Mouse (Mus musculus): Measurements from ENCODE around the gene B3gnt8. TPM values are rescaled to one million over a fixed set of nuclear protein-coding genes. Genes with fewer than 3 reads are reported as not detected.

Gene B3gnt8
- polyA plus RNA-seq, 1 experiment from 2014 or later, result 0.55 TPM

- H3K36me3 ChIP-seq, result peaks cover 35% of the 10 kb centered on the region
- 91% methylated on average over 11 of the region's 11 CpGs for WGBS
- H3K27me3 ChIP-seq, result peaks cover 21% of the 10 kb centered on the region
Observed at GRCm38 (mm10) chr7:25623857-25624370, 2.5 kb upstream of the B3gnt8 start.

DNA sequence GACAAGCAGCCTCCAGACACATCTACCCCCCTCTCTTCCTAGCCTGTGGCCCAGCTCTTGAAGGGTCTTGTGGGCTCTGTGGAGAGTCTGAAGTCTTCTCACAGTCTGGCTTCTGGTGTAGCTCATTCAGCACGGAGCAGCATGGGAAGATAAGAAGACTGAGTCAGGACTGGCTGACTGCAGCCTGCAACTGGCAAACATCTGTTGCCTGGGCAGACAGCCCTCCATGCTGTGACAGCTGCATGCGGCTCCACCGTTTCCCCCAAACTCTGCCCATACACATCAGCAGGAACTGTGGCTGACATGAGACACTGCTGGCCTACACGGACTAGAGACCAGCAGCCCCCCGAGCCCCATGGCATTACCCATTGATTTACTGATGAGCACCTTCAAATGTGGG is 1.6 kb upstream of the B3gnt8 start:
- H3K36me3 ChIP-seq, result peaks cover 44% of the 10 kb centered on the region
- WGBS, result 82% methylated on average over 5 of the region's 5 CpGs
- H3K4me3 ChIP-seq (replicated peaks), result no peak overlapping the region

More at GRCm38 (mm10) chr7:25623857-25624370, 2.5 kb upstream of the B3gnt8 start:
- Histone ChIP-seq H3K27ac (no peak overlapping the region), H3K4me2 (replicated peaks) (no peak overlapping the region), H3K4me1 (replicated peaks) (peaks cover 22% of the 10 kb centered on the region), H3K4me3 (replicated peaks) (no peak overlapping the region), H3K9ac (replicated peaks) (no peak overlapping the region), H3K9me3 (no peaks in the 10 kb centered on the region)
- no peak for ATAC-seq

DNA sequence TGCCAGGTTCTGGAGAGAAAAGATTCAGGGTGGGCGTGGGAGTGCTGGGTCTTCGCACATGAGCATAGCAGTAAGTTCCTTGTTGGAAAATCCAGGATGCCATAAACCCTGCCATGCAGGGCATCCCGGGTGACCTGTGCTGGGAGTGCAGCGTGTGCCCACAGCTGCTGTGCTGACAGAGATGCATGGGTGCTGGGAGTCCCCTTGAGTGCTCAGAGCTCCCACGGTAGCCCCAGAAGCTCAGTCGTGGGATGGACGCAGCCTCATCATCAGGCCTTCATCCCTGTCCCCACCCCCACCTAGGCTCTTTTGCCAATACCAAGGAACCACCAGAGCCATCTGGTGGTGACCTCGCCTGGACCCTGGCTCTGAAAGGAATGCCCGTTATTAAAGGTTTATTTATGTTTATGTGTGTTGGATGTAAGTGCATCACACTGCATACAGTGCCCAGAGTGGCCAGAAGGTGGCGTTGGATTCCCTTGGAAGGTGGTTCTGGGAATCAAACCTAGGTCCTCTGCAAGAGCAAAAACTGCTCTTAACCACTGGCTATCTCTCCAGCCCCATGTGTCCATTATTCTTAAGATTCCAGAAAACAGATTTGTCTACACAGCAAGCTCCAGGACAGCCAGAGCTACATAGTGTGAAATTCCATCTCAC is 732 bp upstream of the B3gnt8 start:
- 79% methylated on average over 10 of the region's 10 CpGs for WGBS
- Histone ChIP-seq H3K4me2 (replicated peaks) (no peak overlapping the region), H3K36me3 (peaks cover 53% of the 10 kb centered on the region), H3K27ac (no peak overlapping the region), H3K4me3 (replicated peaks) (no peak overlapping the region), H3K9ac (replicated peaks) (no peak overlapping the region), H3K4me1 (replicated peaks) (peaks cover 17% of the 10 kb centered on the region), H3K9me3 (no peaks in the 10 kb centered on the region), H3K27me3 (peaks cover 24% of the 10 kb centered on the region)
- ATAC-seq, result no peak

More for the DNA sequence above, 1.6 kb upstream of the B3gnt8 start:
- no peak for ATAC-seq
- Histone ChIP-seq H3K27ac (no peak overlapping the region), H3K9me3 (no peaks in the 10 kb centered on the region), H3K27me3 (peaks cover 24% of the 10 kb centered on the region), H3K9ac (replicated peaks) (no peak overlapping the region), H3K4me2 (replicated peaks) (no peak overlapping the region), H3K4me1 (replicated peaks) (peaks cover 18% of the 10 kb centered on the region)

- ATAC-seq, result peak; percentile 44; the same call in 1 of the 2 replicates
- Histone ChIP-seq H3K27ac (no peak overlapping the region), H3K9ac (replicated peaks) (peak overlapping the region; percentile 19), H3K4me3 (replicated peaks) (peak overlapping the region; percentile 18; the same call in 1 of the 2 replicates), H3K36me3 (peaks cover 66% of the 10 kb centered on the region), H3K4me1 (replicated peaks) (peaks cover 17% of the 10 kb centered on the region), H3K27me3 (peaks cover 24% of the 10 kb centered on the region), H3K9me3 (no peaks in the 10 kb centered on the region), H3K4me2 (replicated peaks) (peak overlapping the region; percentile 45)
- WGBS, result 20% methylated on average over 38 of the region's 38 CpGs
Observed at GRCm38 (mm10) chr7:25627431-25628322, 1.2 kb downstream of the B3gnt8 start.

DNA sequence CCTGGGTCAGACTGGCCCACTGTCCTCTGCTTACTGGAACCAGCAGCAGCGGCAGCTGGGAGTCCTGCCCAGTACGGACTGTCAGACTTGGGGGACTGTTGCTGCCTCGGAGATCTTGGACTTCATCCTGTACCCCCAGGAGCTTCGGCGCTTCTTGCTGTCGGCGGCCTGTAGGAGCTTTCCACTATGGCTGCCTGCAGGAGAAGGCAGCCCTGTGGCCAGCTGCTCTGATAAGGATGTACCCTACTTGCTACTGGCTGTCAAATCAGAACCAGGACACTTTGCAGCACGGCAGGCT is 1.8 kb downstream of the B3gnt8 start:
- Histone ChIP-seq H3K4me1 (replicated peaks) (peaks cover 17% of the 10 kb centered on the region), H3K36me3 (peaks cover 67% of the 10 kb centered on the region), H3K27ac (no peak overlapping the region), H3K4me3 (replicated peaks) (no peak overlapping the region), H3K27me3 (peaks cover 24% of the 10 kb centered on the region), H3K4me2 (replicated peaks) (no peak overlapping the region), H3K9ac (replicated peaks) (no peak overlapping the region), H3K9me3 (no peaks in the 10 kb centered on the region)
- WGBS, result 65% methylated on average over 8 of the region's 8 CpGs
- ATAC-seq, result no peak

- no peak overlapping the region for H3K4me3 ChIP-seq (replicated peaks)
- H3K9ac ChIP-seq (replicated peaks), result no peak overlapping the region
- ATAC-seq, result no peak
- peaks cover 15% of the 10 kb centered on the region for H3K27me3 ChIP-seq
- H3K36me3 ChIP-seq, result peaks cover 80% of the 10 kb centered on the region
- WGBS, result 94% methylated on average over 5 of the region's 5 CpGs
- H3K9me3 ChIP-seq, result no peaks in the 10 kb centered on the region
- H3K4me2 ChIP-seq (replicated peaks), result no peak overlapping the region
- peaks cover 5% of the 10 kb centered on the region for H3K4me1 ChIP-seq (replicated peaks)
- H3K27ac ChIP-seq, result no peak overlapping the region
Observed at GRCm38 (mm10) chr7:25632679-25633078, 6.2 kb downstream of the B3gnt8 start.

- no peak overlapping the region for H3K4me3 ChIP-seq (replicated peaks)
- ATAC-seq, result no peak
- no peak overlapping the region for H3K9ac ChIP-seq (replicated peaks)
- no peaks in the 10 kb centered on the region for H3K4me1 ChIP-seq (replicated peaks)
- 92% methylated on average over 3 of the region's 3 CpGs for WGBS
- H3K36me3 ChIP-seq, result peaks cover 83% of the 10 kb centered on the region
- H3K4me2 ChIP-seq (replicated peaks), result no peak overlapping the region
- no peaks in the 10 kb centered on the region for H3K27me3 ChIP-seq
- no peak overlapping the region for H3K27ac ChIP-seq
- no peaks in the 10 kb centered on the region for H3K9me3 ChIP-seq
Observed at GRCm38 (mm10) chr7:25636373-25636772, 9.9 kb downstream of the B3gnt8 start.

- no peaks in the 10 kb centered on the region for H3K9me3 ChIP-seq
- no peaks in the 10 kb centered on the region for H3K27me3 ChIP-seq
- H3K9ac ChIP-seq (replicated peaks), result no peak overlapping the region
- H3K36me3 ChIP-seq, result peaks cover 79% of the 10 kb centered on the region
- no peaks in the 10 kb centered on the region for H3K4me1 ChIP-seq (replicated peaks)
- no peak overlapping the region for H3K4me2 ChIP-seq (replicated peaks)
- no peak overlapping the region for H3K27ac ChIP-seq
- ATAC-seq, result no peak
- WGBS, result 90% methylated on average over 5 of the region's 5 CpGs
- no peak overlapping the region for H3K4me3 ChIP-seq (replicated peaks)
Observed at GRCm38 (mm10) chr7:25637099-25637498, 10.6 kb downstream of the B3gnt8 start.

GRCm38 (mm10) chr7:25639754-25640153 is 13.3 kb downstream of the B3gnt8 start:
- peaks cover 62% of the 10 kb centered on the region for H3K36me3 ChIP-seq

GRCm38 (mm10) chr7:25644136-25644535 is 17.7 kb downstream of the B3gnt8 start:
- peaks cover 29% of the 10 kb centered on the region for H3K36me3 ChIP-seq
- no peak for ATAC-seq
- WGBS, result 89% methylated on average over 10 of the region's 10 CpGs
- H3K9me3 ChIP-seq, result no peaks in the 10 kb centered on the region
- H3K27me3 ChIP-seq, result no peaks in the 10 kb centered on the region
- 0 out of 2 replicates have a peak, but pooled peaks cover 3% of the 10 kb centered on the region for H3K4me1 ChIP-seq (replicated peaks)
- H3K4me3 ChIP-seq (replicated peaks), result no peak overlapping the region
- no peak overlapping the region for H3K27ac ChIP-seq
- no peak overlapping the region for H3K4me2 ChIP-seq (replicated peaks)
- no peak overlapping the region for H3K9ac ChIP-seq (replicated peaks)

More at GRCm38 (mm10) chr7:25639754-25640153, 13.3 kb downstream of the B3gnt8 start:
- H3K27me3 ChIP-seq, result no peaks in the 10 kb centered on the region
- H3K9me3 ChIP-seq, result no peaks in the 10 kb centered on the region
- WGBS, result 87% methylated on average over 4 of the region's 4 CpGs
- no peak overlapping the region for H3K4me3 ChIP-seq (replicated peaks)
- no peak overlapping the region for H3K27ac ChIP-seq
- no peak for ATAC-seq
- H3K4me2 ChIP-seq (replicated peaks), result no peak overlapping the region
- no peaks in the 10 kb centered on the region for H3K4me1 ChIP-seq (replicated peaks)
- no peak overlapping the region for H3K9ac ChIP-seq (replicated peaks)

- Histone ChIP-seq H3K27ac (no peak overlapping the region), H3K4me3 (replicated peaks) (no peak overlapping the region), H3K36me3 (peaks cover 28% of the 10 kb centered on the region), H3K4me1 (replicated peaks) (0 out of 2 replicates have a peak, but pooled peaks cover 5% of the 10 kb centered on the region), H3K27me3 (no peaks in the 10 kb centered on the region), H3K9me3 (no peaks in the 10 kb centered on the region), H3K4me2 (replicated peaks) (no peak overlapping the region), H3K9ac (replicated peaks) (no peak overlapping the region)
- WGBS, result 73% methylated on average over 4 of the region's 4 CpGs
- ATAC-seq, result no peak
Observed at GRCm38 (mm10) chr7:25644631-25645030, 18.2 kb downstream of the B3gnt8 start.

- Histone ChIP-seq H3K4me2 (replicated peaks) (no peak overlapping the region), H3K9me3 (no peaks in the 10 kb centered on the region), H3K27me3 (no peaks in the 10 kb centered on the region), H3K4me3 (replicated peaks) (no peak overlapping the region), H3K4me1 (replicated peaks) (0 out of 2 replicates have a peak, but pooled peaks cover 5% of the 10 kb centered on the region), H3K36me3 (peaks cover 24% of the 10 kb centered on the region), H3K9ac (replicated peaks) (no peak overlapping the region), H3K27ac (no peak overlapping the region)
- no peak for ATAC-seq
- WGBS, result 48% methylated on average over 14 of the region's 14 CpGs
Observed at GRCm38 (mm10) chr7:25645074-25645473, 18.6 kb downstream of the B3gnt8 start.

Data from midbrain, embryonic 13.5 days (tissue).